Mouse (Mus musculus): ENCODE results near the gene Zfp111.

The Zfp111 gene

DNA sequence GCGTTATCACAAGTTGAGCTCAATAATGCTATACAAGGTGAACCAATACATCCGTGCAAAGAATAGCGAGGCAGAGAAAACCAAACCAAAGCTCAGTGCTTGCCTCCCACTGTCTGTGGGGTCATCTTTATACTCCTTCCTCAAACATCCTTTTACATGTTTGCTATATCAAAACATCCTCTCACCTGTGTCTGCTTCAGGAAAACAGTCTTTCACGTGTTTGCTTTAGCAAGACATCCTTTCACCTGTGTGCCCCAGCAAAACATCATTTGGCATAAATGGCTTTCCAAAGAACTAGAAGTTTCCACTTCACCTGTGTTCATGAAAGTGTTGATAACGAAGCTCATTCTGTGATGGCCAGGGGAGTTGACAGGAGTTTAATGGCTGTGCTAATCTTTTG, at the start of gene Zfp111:
Zfp111 (minus strand) TSS at position 101 of the 400 bp plus-strand sequence.
- no peak for DNase-seq (ENCODE audit: low read depth)

DNA sequence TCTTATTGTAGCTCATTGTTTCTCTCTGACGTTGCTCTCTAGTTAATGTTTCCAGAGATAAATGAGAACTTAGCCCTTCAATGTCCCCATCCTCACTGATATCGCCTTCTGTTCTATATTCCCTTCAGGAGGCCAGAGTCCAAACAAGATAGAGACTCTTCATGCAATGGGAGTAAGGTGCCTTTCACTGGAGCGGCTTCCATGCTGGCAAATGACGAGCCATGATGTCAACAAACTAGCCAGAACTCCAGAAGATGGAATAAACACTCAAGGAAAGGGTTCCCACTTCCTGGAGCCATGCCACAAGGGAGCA, 48.7 kb upstream of the Zfp111 start:
- DNase-seq (ENCODE audit: low read depth) = no peak

DNA sequence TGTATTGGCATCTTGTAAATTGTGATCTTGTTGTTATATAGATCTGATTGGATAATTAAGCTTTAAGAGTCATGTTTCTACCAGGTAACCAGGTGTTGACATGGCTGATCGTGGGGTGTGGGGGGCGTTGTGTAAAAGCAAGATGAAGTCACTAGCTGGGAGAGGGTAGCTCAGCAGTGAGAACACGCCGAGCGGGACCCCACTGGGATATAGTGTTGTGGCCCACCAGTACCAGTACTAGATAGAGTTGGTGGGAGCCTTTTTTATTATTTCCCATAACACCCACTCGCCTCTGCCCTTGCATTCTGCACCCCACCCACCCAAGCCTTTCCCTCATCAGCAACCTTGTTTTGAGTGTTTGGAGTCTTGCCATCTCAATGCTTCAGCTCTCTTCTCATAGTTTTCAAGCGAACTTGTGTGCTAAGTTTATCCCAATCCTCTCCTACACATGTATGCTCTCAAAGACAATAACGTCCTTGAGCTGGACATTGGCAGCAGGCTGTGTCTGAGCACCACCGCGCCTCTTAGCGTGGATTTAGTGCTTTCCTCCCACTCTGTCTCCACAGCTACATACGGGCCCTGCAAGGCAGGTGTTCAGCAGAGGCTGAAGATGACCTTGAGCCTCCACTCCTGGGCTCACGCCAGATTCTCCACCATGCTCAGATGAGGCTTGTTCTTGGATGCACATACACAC, 48.2 kb upstream of the Zfp111 start:
- DNase-seq (ENCODE audit: low read depth) = no peak

GRCm38 (mm10) chr7:24254633-24255474, 43.6 kb upstream of the Zfp111 start, which contains the start of gene Zfp108:
TSS of gene Zfp108 (plus strand) at chr7:24254794.
- DNase-seq (ENCODE audit: low read depth) = peak; percentile 57

- no peak for DNase-seq (ENCODE audit: low read depth)
Observed at GRCm38 (mm10) chr7:24253779-24254615, 42.8 kb upstream of the Zfp111 start.

GRCm38 (mm10) chr7:24237040-24237791, 26.0 kb upstream of the Zfp111 start, which contains the start of gene Zfp109:
TSS of gene Zfp109 (minus strand) at chr7:24237560.
- peak; percentile 46 for DNase-seq (ENCODE audit: low read depth)

GRCm38 (mm10) chr7:24210296-24210695, 947 bp downstream of the Zfp111 start:
- DNase-seq (ENCODE audit: low read depth) = no peak

- DNase-seq (ENCODE audit: low read depth) = no peak
Observed at GRCm38 (mm10) chr7:24208282-24208886, 2.9 kb downstream of the Zfp111 start.

GRCm38 (mm10) chr7:24207488-24208261, 3.6 kb downstream of the Zfp111 start:
- DNase-seq (ENCODE audit: low read depth) = peak; percentile 13

DNA sequence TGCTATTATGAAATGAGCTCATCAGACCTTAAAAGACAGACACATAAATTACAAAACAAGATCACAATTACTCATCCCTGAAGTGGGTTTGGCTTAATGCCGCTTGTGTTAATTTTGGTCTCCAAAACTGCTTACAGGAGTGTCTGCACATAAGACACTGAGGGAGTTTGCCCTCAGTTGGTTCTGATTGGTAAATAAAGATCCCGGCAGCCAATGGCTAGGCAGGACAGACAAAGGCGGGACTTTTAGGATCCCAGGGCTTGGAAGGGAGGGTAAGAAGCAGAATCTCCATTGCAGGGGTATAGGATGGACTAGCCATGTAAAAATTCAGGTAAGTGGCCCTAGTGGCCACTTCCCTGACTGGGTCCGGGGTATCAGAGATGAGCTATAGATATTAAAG, 14.3 kb downstream of the Zfp111 start:
- no peak for DNase-seq (ENCODE audit: low read depth)

GRCm38 (mm10) chr7:24193157-24193556, 18.1 kb downstream of the Zfp111 start:
- DNase-seq (ENCODE audit: low read depth) = no peak

GRCm38 (mm10) chr7:24191361-24191760, 19.9 kb downstream of the Zfp111 start:
- no peak for DNase-seq (ENCODE audit: low read depth)

GRCm38 (mm10) chr7:24189571-24189944, 21.7 kb downstream of the Zfp111 start:
- DNase-seq (ENCODE audit: low read depth) = no peak

GRCm38 (mm10) chr7:24188901-24189570, 22.2 kb downstream of the Zfp111 start:
- DNase-seq (ENCODE audit: low read depth) = no peak

- no peak for DNase-seq (ENCODE audit: low read depth)
Observed at GRCm38 (mm10) chr7:24187611-24188010, 23.6 kb downstream of the Zfp111 start.

DNA sequence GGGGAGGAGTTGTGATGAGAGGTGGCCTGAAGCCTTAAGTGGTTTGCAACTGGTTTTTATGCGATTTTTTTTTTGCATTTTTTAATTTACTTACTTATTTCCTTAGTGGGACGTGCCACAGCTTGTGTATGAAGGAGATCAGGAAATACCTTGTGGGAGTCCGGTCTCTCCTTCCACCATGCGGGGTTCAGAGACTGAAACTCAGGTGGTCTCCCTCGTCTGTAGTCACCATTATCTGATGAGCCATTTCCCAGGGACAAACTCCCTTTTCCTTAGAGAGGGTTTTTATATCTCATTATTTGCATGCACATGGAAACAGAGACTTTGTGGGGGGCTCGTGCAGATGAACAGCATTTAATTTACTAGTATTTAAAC, 35.9 kb downstream of the Zfp111 start:
- no peak for DNase-seq (ENCODE audit: low read depth)

GRCm38 (mm10) chr7:24174618-24175336, 36.5 kb downstream of the Zfp111 start, which contains the start of gene Zfp114:
TSS of gene Zfp114 (plus strand) at chr7:24175060.
- peak; percentile 30 for DNase-seq (ENCODE audit: low read depth)

DNA sequence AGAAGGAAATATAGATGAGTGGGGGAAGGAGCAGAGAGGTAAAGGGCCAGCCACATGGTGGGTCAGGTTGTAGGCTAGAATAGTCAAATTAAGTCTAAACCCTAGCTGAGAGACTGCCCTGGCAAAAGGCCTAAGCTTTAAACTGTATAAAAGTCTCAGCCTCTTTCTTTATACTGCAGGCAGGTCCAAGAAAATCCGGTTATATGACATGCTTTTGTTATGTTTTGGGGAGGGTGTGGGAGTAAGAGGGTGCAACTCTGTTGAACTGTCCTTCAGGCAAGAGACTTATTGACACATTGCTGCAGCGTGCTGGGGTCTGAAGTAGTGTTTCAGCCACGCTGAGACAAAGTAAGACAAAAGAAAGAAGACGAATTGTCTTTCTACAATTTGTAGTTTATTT, 39.1 kb downstream of the Zfp111 start:
- no peak for DNase-seq (ENCODE audit: low read depth)

DNA sequence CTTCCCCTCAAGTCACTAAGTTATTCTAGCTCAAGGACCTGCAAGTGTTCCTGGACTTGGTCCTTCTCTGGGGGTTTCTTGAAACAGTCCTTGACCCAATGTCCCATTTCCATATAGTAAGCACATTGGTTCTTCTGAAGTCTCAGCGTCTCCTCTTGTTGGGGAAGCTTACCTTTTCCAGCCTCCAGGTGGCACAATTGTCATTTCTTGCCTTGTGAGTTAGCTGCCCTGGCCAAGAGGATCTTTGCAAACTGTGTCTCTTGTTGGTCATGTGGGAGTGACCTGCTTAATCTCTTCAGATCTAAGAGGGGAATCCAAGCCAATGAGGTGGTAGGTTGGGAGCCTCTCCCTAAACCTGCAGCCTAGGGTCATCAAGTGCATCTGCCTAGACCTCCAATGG, 58.0 kb downstream of the Zfp111 start:
- DNase-seq (ENCODE audit: low read depth) = no peak
